Mouse (Mus musculus): ENCODE results near the gene Alg2. TPM values are rescaled to one million over a fixed set of nuclear protein-coding genes. Genes with fewer than 3 reads are reported as not detected.

Gene Alg2
- 23.7 and 25.7 TPM in 2 replicates for polyA plus RNA-seq (2012; rRNA removed)

DNA sequence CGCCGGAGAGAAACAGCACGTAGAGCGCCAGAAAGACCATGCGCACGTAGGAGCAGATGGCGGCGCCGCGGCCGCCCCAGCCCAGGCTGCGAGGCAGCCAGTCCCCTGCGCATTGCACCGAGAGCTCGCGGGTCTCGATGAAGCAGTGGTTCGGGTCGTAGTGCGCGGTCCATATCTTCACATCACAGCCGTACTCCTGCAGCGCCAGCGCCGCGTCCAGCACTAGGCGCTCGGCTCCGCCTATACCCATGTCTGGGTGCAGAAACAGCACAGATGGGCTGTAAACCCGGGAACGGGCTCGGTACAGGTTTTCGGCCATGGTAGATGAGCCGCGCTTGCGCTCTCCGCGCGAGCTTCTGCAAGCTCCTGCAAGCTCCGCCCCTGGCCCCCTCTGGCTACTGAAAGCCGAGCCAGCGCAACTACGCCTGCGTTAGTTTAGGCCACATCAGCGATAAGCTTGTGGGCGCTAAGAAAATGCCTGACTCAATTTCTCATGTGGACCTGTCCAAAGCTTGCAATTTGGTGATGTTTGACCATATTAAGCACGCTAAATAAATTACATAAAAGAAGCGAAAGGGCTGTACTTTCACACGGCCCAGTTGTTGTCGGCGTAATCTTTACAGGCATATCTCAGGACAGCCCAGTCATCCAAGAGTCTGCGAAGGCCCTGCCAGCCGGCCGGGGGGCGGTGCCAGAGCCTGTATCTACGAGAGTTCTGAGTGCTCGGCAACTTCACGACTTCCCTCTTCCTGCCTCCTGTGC lies at the start of gene Alg2, which contains the start of gene Sec61b:
Alg2 (minus strand) TSS at position 366 of the 762 bp plus-strand sequence.
Sec61b (plus strand) TSS at position 691 of the 762 bp plus-strand sequence.
- DNase-seq (ENCODE audit: low read depth), result peak; percentile 75

DNA sequence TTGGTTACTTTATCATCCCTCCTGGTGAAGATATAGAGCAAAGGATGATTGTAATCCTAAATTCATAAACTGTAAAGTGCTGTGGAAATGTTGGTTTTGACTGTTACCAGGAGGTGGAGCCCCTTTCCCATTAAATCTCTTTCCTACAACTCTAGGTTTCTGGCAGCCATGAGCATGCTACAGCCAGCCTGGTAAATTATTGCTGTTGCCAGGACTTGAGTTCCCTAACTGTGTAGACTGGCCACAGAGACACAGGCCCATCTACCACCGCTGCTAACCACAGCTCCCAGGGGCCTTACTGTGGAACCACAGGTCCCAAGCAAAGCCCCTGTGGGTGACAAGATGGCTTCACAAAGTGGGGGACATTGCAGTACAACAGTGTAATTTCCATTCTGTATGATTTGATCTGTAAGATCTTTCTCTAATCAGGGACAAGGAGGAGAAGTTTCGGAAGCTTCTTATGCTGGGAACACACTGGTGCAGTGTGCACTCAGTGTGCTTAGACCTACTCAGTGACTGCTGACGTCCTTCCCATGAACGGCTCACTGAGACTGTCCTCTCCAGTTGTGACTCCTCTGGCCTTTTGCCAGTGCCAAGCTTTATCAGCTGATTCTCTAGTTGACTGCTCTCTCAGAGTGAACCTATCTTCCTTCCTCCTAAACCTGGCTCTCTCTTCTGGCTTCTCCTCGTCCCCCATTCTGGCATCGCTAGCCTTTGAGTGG lies 47.9 kb upstream of the Alg2 start:
- DNase-seq (ENCODE audit: low read depth), result no peak

DNA sequence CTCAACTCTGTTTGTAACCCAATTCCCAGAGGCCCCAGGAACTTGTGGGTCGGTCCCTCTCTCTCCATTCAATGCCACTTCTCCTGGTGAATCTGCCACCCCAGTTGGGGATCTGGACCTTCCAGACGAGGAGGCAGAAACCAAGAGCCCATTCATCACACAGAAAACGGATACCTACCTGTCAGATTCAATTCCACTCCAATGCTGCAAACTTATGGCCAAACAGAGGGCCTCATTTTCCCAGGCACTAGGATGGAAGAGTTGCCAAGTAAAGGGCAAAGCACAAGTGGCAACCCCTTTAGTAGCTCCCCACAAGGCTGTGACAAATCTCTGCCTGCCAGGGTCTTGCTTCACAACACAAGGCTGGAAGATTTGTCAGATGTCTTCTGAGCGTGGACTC lies 45.9 kb upstream of the Alg2 start:
- DNase-seq (ENCODE audit: low read depth), result no peak

DNA sequence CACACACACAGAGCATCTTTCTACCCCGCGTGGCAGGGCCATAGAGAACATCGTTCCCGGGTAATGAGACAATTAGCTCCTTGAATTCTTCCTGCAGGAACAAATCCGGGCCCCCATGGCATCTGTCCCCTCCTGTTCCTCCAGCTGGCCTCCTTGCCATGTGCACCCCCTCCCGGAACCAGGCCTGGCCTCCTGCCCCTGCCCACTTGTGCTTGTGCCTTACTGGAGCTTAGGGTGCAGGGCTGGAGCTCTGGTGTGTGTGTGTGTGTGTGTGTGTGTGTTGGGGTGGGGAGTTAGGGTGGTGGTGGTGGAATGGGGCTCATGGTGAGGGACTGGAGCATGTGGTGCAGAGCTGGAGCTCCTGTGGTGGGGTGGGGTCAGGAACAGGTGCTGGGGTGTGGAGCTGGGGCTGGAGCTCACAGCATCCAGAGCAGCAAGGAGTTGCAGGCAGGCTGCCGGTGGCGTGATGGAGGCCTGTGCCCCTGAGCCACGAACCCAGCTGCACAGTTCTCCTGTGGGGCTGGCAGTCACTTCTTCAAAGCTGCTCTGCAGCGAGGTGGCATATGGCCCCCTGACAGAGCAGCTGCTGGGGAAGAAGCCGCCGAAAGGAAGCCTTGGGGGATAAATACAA lies 44.5 kb upstream of the Alg2 start:
- no peak for DNase-seq (ENCODE audit: low read depth)

GRCm38 (mm10) chr4:47504841-47505517 lies 30.8 kb upstream of the Alg2 start:
- DNase-seq (ENCODE audit: low read depth), result no peak

DNA sequence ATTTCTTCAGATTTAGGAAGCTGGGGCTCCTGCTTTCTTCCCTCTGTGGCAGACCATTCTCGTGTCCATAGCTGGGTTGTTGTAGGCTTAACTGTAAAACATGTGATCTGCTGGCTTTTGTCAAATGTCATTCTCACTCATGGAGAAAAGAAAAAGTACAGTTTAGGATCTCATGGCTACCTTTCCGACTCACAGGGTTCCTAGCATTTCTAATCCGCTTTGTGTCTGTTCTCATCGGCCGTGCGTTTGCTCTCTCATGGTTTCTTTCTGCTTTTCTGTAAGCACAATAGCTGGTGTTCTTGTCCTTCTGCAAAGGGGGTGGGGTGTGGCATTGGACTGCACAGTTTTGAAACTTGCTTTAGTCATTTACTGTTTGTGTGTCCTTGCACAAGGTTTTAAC lies 28.9 kb upstream of the Alg2 start:
- DNase-seq (ENCODE audit: low read depth), result no peak

- no peak for DNase-seq (ENCODE audit: low read depth)
These were observed 28.4 kb upstream of the Alg2 start for GRCm38 (mm10) chr4:47502546-47502971.

GRCm38 (mm10) chr4:47499121-47499545 lies 25.0 kb upstream of the Alg2 start:
- DNase-seq (ENCODE audit: low read depth), result no peak

DNA sequence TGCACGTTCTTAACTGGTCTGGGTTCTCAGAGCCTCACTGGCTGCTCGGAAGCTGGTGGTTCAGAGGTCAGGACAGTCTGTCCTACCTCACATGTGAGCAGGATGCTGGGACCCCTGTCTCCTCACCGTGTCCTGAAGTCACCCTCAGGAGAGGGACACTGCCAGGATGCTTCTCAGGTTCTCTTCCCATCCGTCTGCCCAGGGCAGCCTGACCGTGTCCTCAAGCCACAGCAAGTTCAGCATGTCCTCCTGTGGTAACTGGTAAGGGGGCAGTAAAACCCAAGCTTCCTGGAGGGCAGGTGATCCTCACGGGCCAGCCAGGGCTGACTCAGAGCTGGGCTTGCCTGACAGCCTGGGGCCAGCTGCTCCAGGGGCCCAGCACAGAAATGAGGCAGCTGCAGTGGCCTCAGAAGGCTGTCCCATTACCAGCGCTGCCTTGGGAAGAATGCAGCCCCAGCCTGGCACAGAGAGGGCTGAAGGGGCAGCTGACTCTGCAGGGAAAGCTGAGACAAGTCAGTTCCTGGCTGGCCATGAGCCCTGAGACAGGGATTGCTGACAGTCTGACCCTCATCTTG lies 23.8 kb upstream of the Alg2 start:
- no peak for DNase-seq (ENCODE audit: low read depth)

DNA sequence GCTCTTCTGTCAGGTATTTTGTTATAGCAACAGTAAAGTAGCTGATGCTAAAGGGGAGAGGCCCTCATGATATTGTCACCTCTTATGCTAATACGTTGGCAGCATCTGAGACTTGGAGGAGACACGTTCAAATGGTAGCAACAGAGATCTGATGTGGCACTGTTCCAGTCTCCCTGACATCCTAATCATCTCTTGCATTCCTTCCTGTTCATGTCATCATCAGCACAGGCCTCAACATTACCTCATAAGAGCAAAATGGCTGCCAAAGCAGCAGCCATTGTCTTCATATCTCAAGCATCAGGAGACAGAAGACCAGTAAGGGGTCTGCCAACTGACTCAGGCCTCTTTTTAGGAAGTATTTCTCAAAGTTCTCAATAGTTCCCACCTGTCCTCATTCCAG lies 20.6 kb upstream of the Alg2 start:
- no peak for DNase-seq (ENCODE audit: low read depth)

- DNase-seq (ENCODE audit: low read depth), result no peak
These were observed 20.0 kb upstream of the Alg2 start for GRCm38 (mm10) chr4:47494137-47494536.

- no peak for DNase-seq (ENCODE audit: low read depth)
These were observed 19.3 kb upstream of the Alg2 start for GRCm38 (mm10) chr4:47493456-47493855.

DNA sequence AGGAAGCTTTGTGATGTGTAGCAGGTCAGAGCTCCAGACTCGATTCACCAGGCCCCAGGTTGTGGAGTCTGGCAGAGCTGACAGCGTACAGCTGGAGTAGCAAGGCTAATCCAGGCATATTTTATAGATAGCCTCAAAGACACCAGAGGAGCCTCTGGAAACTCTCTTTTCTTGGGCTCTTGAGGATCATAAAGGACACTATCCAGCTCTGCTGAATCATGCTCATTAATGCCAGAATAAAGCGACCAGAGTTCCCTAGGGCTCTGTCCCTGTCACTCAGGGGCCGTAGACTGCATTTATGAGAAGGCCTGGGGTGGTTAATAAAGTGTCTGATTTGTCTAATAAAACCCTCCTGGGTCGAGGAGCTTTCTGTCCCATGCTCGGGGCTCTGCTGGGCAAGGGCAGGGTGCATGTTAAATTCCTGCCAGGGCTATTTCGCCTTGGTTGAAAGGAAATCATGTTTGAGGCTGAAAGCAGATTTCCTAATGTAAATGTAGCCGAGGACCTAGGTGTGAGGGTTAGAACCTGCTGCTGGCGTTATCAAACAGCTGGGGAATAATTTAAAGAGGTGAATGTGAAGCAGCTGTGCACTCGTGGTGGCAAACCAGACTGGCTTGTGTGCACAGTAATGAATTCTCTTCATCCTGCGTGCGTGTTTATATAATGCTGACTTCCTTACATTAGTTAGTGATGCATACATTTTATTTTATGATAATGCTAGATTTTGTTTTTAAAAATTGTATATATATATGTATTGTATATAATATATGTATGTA lies 18.4 kb upstream of the Alg2 start:
- no peak for DNase-seq (ENCODE audit: low read depth)

DNA sequence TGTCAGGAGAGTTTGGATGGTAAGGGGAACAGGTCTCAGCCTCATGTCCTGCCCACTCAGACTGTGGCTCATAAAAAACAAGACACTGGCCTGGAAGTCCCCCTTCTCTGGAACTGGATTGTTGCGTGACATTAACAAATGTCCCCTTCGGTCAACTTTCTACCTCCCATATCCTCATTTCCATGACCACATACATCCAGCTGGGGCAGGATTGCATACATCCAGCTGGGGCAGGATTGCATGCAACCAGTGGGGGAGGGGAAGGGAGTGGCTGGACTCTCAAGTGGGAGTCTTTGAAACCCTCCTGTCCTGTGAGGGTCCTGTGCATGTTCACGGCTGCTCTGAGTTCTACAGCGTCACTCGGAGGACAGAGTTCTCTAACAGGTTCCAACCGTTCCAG lies 17.1 kb upstream of the Alg2 start:
- DNase-seq (ENCODE audit: low read depth), result no peak

DNA sequence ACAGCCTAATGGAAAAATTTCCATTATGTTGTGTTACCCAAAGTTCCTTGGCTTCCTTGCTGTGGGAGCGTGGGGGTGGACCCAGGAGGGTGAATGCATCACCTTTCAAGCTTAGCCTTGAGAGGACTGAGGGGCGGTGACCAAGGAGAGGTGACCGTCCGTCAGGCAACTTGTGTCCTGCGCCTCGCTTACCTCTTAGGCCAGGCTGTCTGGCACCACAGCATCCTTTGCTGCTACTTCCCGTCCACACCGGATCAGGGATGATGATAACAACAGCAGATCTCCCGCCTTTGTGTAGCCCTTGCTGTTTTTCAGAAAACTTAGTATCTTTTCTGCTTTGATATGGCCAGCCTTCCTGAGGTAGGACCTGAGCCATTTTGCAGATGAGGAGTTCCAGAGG lies 6.4 kb upstream of the Alg2 start:
- no peak for DNase-seq (ENCODE audit: low read depth)

DNA sequence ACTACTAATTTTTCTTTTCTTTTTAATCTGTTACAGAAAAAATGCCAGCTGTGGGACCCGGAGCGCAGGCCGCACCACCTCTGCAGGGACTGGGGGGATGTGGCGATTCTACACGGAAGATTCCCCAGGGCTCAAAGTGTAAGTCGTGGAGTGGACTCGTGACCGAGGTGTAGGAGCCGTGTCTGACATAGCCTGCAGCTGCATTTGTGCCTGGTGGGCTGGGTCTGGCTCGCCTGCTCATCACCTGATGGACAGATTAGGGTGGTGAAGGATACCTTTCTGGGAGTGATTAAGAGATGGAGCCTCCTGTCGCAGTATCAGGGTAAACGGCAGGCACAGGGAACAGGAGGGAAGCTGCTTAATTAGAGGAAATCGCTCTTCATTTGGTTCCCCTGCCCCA lies 6.0 kb upstream of the Alg2 start:
- no peak for DNase-seq (ENCODE audit: low read depth)

GRCm38 (mm10) chr4:47477539-47477938 lies 3.4 kb upstream of the Alg2 start:
- DNase-seq (ENCODE audit: low read depth), result no peak

DNA sequence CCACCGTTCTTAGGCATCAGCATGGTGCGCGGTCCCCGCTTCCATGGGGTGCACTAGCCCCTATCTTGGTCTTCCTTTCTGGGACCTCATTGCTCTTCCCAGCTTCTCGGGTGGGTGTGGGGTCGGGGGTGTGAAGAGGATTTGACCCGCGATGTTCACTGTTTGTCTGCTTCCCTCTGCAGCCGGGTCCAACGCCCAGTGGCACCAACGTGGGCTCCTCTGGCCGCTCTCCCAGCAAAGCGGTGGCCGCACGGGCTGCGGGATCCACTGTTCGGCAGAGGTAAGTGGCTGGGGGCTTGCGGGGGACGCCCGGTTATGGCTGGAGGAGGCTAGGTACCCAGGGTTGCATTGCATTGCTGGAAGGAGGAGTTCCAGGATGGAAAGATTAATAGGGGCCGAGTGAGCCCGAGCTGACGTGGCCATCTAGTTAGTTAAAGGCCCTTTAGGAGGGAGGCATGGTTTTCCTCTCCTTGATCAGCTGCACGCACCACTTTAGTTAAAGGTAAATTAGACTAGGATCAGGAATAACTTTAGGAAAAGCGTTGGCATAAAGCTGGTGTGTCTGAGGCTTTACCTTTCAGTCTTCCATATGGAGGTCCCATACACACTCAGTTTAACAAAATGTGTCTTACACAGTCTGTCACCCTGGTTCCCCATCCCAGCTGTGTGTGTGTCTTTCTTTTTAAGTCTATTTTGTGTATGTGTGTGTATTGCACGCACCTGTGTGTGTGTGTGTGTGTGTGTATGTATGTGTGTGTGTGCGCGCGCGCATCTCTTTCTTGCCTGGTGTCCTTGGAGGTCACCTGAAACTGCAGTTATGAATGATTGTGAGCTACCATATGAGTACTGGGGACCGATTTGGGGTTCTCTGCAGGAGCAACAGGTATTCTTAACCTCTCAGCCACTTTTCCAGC lies 854 bp upstream of the Alg2 start:
- DNase-seq (ENCODE audit: low read depth), result no peak

DNA sequence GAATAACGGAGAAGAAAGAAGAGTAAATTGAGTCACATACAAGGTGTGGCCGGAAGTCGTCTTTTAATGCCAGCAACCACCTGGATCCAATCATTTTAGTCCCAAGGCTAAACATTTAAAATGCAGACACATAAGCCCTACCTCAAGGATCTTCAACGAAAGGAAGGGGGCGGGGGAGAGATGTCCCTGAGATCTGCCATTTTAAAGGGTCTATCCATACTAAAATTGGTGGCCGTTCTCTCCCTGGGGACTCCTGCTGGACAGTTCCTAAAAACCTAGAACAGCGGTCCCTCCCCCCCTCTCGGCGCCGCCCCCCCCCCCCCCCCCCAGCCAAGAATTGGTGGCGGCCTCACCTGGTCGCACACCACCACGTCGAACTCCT lies 556 bp downstream of the Alg2 start:
- no peak for DNase-seq (ENCODE audit: low read depth)

DNA sequence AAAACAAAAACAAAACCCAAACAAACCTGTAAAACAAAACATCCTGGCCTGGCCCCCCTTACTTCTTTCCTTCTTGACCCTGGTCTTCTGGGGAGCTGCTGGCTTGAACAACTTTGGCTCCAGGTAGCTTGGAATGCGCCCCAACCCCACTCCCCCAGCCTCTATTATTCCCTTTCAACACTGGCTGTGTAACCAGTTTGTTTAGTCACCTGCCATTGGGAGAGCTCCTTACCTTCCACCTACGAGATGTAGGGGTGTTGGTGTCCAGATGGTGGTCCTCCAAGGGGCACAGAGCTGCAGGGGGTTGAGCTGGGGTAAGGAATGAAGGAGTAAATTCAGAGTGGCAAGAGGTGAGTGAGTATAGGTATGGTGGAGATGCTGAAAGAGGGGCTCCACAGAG lies 6.9 kb downstream of the Alg2 start:
- no peak for DNase-seq (ENCODE audit: low read depth)
